Mouse (Mus musculus): ENCODE data around the gene Nenf. TPM values are rescaled to one million over a fixed set of nuclear protein-coding genes. Genes with fewer than 3 reads are reported as not detected.

Nenf gene
- polyA plus RNA-seq (2017; shearing (Covaris generic)) = 2.5 TPM

GRCm38 (mm10) chr1:191317591-191318196, at the start of gene Nenf:
Gene Nenf, minus strand, starts transcription at chr1:191318194.

DNA sequence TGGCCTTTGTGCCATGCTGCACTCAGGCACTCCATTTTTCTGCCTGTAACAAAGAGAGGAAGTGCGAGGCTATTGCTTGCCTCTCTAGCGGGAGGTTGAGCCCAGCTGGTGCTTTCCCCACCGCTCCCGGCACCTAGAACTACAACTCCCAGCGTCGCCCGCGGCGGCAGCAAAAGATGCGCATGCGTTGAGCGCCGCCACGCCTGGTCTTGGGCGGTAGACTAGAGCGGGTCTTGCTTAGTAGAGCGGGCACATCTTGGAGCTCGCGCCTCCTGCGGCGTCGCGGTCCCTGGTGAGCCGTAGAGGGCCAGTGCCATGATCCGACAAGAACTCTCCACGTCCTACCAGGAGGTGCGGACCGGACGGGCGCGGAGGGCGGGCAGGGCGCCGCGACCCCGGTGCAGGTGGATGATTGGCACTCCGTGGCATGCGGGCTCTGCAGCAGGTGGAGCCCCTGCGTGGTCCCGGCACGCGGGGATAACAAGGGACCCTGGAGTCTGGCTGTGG, 7.8 kb upstream of the Nenf start, which contains the start of gene Tmem206:
Gene Tmem206 (plus strand): TSS at position 187 of the 507 bp plus-strand sequence.

Other genes starting within 250 kb of the Nenf start
- gene Batf3, start 220.3 kb downstream of the Nenf start, polyA plus RNA-seq (2017; shearing (Covaris generic)) = not detected
- gene Fam71a, start 153.4 kb downstream of the Nenf start, polyA plus RNA-seq (2017; shearing (Covaris generic)) = not detected
- gene Atf3, start 100.2 kb downstream of the Nenf start, polyA plus RNA-seq (2017; shearing (Covaris generic)) = 48.1 TPM
- 11.6 TPM for gene Tmem206, start 7.7 kb upstream of the Nenf start, polyA plus RNA-seq (2017; shearing (Covaris generic))
- 340 TPM for gene Ppp2r5a, start 85.1 kb upstream of the Nenf start, polyA plus RNA-seq (2017; shearing (Covaris generic))